Mouse (Mus musculus) left cerebral cortex, adult 2 months (tissue): ENCODE measurements around the gene Plekhh2. TPM values are rescaled to one million over a fixed set of nuclear protein-coding genes. Genes with fewer than 3 reads are reported as not detected.

Experiments
- DNase-seq, 2 experiments: peaks; one replicate each; pipeline ENCODE4 v3.0.0; 2021 to 2022; ENCODE audit warnings: low spot score in 2 of 2, mixed read lengths in 1 of 2; ENCODE audit errors: extremely low spot score in 1 of 2
- H3K27ac ChIP-seq: fragments of 200-600 bp; 2 replicates; pipeline ENCODE4 v1.8.1; 2022
- H3K4me3 ChIP-seq: fragments of 200-600 bp; 2 replicates; pipeline ENCODE4 v1.8.1; 2022
- CTCF ChIP-seq: fragments of 200-600 bp; IDR thresholded peaks from 2 replicates; pipeline ENCODE4 v1.8.1; 2022; ENCODE audit warnings: antibody characterized with exemption, mild to moderate bottlenecking, moderate library complexity
- intact Hi-C: fragments of 180-260 bp; cut with DNase I; formaldehyde crosslinking; loops from one replicate; pipeline ENCODE4 v1.15.1; 2025
- total RNA-seq, 2 experiments: library from RNA; stranded (reverse); gene quantifications; 2 replicates each; pipeline ENCODE4 v1.2.3; 2021

Gene Plekhh2
- total RNA-seq, 2 experiments from 2014 or later = 7.3 to 7.9 TPM

GRCm38 (mm10) chr17:84641893-84642292, 130.2 kb downstream of the Plekhh2 start:
- peak overlapping the region; percentile 10; the same call in 1 of the 2 replicates for H3K27ac ChIP-seq
- intact Hi-C loops = loop anchor here (5.0 kb wide), 1 partner anchor 175 kb away; the partner anchor contains the start of gene Thada
- no peak overlapping the region for H3K4me3 ChIP-seq
- peak; percentile 38 to 58 for DNase-seq
- peak; percentile 74 for TF ChIP-seq CTCF

GRCm38 (mm10) chr17:84642324-84642723, 130.6 kb downstream of the Plekhh2 start:
- intact Hi-C loops = loop anchor here (5.0 kb wide), 1 partner anchor 175 kb away; the partner anchor contains the start of gene Thada
- TF ChIP-seq CTCF = no peak
- peak overlapping the region; percentile 10; the same call in 1 of the 2 replicates for H3K27ac ChIP-seq
- DNase-seq = no peak
- no peak overlapping the region for H3K4me3 ChIP-seq

GRCm38 (mm10) chr17:84644292-84645050, 132.8 kb downstream of the Plekhh2 start:
- Histone ChIP-seq H3K27ac (no peak overlapping the region), H3K4me3 (no peak overlapping the region)
- TF ChIP-seq CTCF = no peak
- DNase-seq = no peak
- intact Hi-C loops = loop anchor here (5.0 kb wide), 2 partner anchors 132 to 177 kb away; partner anchors contain the start of genes Plekhh2 and Thada

GRCm38 (mm10) chr17:84645119-84645518, 133.4 kb downstream of the Plekhh2 start:
- intact Hi-C loops = loop anchor here (5.0 kb wide), 1 partner anchor 133 kb away; the partner anchor contains the start of gene Plekhh2
- Histone ChIP-seq H3K27ac (no peak overlapping the region), H3K4me3 (no peak overlapping the region)
- DNase-seq = no peak
- no peak for TF ChIP-seq CTCF

GRCm38 (mm10) chr17:84645894-84646293, 134.2 kb downstream of the Plekhh2 start:
- intact Hi-C loops = loop anchor here (5.0 kb wide), 1 partner anchor 134 kb away; the partner anchor contains the start of gene Plekhh2
- no peak for DNase-seq
- no peak overlapping the region for H3K27ac ChIP-seq
- no peak for TF ChIP-seq CTCF
- no peak overlapping the region for H3K4me3 ChIP-seq

- TF ChIP-seq CTCF = no peak
- H3K27ac ChIP-seq = no peak overlapping the region
- DNase-seq = no peak
- no peak overlapping the region for H3K4me3 ChIP-seq
- intact Hi-C loops = loop anchor here (5.0 kb wide), 1 partner anchor 134 kb away; the partner anchor contains the start of gene Plekhh2
Observed at GRCm38 (mm10) chr17:84646477-84646876, 134.8 kb downstream of the Plekhh2 start.

- no peak overlapping the region for H3K4me3 ChIP-seq
- H3K27ac ChIP-seq = no peak overlapping the region
- DNase-seq = no peak
- TF ChIP-seq CTCF = no peak
- intact Hi-C loops = loop anchor here (5.0 kb wide), 1 partner anchor 135 kb away; the partner anchor contains the start of gene Plekhh2
Observed at GRCm38 (mm10) chr17:84647630-84648029, 135.9 kb downstream of the Plekhh2 start.

GRCm38 (mm10) chr17:84650302-84651017, 138.8 kb downstream of the Plekhh2 start:
- TF ChIP-seq CTCF = no peak
- Histone ChIP-seq H3K27ac (no peak overlapping the region), H3K4me3 (no peak overlapping the region)
- intact Hi-C loops = no loop called here
- no peak for DNase-seq

GRCm38 (mm10) chr17:84653544-84653943, 141.8 kb downstream of the Plekhh2 start:
- Histone ChIP-seq H3K27ac (no peak overlapping the region), H3K4me3 (no peak overlapping the region)
- intact Hi-C loops = no loop called here
- TF ChIP-seq CTCF = no peak
- DNase-seq = no peak

GRCm38 (mm10) chr17:84656205-84656604, 144.5 kb downstream of the Plekhh2 start:
- no peak overlapping the region for H3K4me3 ChIP-seq
- DNase-seq = no peak
- no peak overlapping the region for H3K27ac ChIP-seq
- TF ChIP-seq CTCF = no peak
- intact Hi-C loops = no loop called here

GRCm38 (mm10) chr17:84656653-84657421, 145.1 kb downstream of the Plekhh2 start:
- no peak for TF ChIP-seq CTCF
- H3K27ac ChIP-seq = no peak overlapping the region
- no peak for DNase-seq
- intact Hi-C loops = no loop called here
- no peak overlapping the region for H3K4me3 ChIP-seq
